Mouse (Mus musculus) liver, postnatal 0 days (tissue): ENCODE results near the gene Dstyk.

ENCODE experiments used
- CTCF ChIP-seq: sonication (generic); IDR thresholded peaks from 2 replicates; pipeline ENCODE4 v1.5.1; 2016; ENCODE audit warnings: antibody characterized with exemption, low read depth
- EP300 ChIP-seq: IDR thresholded peaks from 2 replicates; pipeline ENCODE4 v1.6.1; 2016; ENCODE audit warnings: antibody characterized with exemption, low read depth, mild to moderate bottlenecking

DNA sequence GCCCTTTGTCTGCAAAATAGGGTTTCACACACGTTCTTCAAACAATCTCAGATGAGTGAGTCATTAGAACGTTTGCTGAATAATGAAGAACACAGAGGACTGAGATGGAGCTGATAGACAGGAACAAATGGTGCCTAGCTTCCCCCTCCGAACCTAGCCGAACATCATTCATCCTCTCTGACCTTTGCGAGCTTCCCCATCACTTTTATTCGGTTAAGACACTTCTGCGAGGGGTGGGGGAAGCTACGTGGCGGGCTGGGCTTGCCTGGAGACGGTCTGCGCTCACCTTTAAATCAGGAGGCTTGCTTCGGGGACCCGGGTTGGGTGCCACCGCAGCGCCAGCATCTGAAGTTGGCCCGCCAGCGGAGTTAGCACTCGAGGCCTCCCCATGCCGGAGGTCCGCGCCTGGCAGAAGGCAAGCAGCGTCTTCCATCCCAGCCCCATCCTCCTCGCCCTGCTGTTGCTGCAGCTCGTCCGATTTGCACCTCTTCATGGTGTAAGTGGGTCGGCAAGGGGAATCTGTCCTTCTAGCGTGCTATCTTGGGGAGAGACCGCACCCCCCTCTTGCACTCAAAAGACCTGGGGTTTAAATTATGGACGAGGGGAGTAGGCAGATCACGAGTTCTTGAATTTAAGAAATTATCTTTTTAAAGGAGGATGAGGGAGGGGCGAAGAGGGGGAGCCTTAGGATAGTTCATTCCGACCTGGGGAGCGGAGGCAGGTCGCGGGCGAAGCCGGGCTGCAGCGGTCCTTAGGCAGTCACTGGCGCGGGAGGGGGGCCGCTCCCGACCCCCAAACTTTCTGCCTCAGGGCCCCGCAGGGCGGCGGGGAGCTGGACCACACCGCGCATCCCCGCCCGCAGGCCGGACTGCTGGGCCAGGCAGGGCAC lies 26.4 kb upstream of the Dstyk start, which contains the start of gene Tmcc2:
- TF ChIP-seq EP300 (no peak), CTCF (no peak)
